Mouse (Mus musculus): ENCODE results near the gene Pold1. TPM values are rescaled to one million over a fixed set of nuclear protein-coding genes. Genes with fewer than 3 reads are reported as not detected.

Gene Pold1
- polyA plus RNA-seq, 1 experiment from 2014 or later = 69.5 TPM

DNA sequence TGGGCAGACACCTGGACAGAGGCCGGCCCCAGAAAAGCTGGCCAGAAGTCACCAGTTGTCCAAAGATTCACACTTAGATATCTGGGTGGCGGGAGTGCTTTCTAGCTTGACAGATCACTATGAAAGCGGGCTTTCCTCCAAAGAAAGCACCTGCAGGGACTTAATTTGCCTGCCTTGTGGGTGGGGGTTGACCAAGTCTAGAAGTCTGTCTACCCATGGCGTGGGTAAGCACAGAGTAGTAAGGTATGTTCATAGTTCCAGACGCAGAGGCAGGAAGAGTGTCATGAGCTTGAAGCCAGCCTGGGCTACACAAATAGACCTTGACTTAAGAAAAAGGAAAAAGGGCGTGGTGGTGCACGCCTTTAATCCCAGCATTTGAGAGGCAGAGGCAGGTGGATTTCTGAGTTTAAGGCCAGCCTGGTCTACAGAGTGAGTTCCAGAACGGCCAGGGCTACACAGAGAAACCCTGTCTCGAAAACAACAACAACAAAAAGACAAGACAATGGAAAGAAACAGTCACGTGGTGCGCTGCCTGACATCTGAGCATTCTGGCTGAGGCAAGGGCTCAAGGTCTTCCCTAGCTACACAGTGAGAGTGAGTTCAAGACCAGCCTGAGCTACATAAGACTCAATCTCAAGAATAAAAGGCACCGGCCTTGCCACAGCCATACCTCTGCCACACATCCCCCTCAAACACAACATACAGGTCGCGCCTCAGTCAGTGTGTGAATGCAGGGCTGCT is 22.1 kb downstream of the Pold1 start:
- 87% methylated on average over 14 of the region's 14 CpGs for WGBS
- Histone ChIP-seq H3K9ac (ENCODE audit: low read depth, low read length) (no peak overlapping the region), H3K4me1 (ENCODE audit: control insufficient read depth, insufficient read depth, low read length) (peaks cover 6% of the 10 kb centered on the region; the same call in 1 of the 2 replicates), H3K36me3 (ENCODE audit: control insufficient read depth, insufficient read depth, low read length) (no peaks in the 10 kb centered on the region), H3K27me3 (ENCODE audit: control insufficient read depth, insufficient read depth, low read length) (peaks cover 29% of the 10 kb centered on the region), H3K27ac (ENCODE audit: low read depth, low read length) (no peak overlapping the region), H3K4me3 (ENCODE audit: low read length) (no peak overlapping the region), H3K4me2 (replicated peaks; ENCODE audit: low read depth, low read length) (no peak overlapping the region), H3K9me3 (ENCODE audit: control insufficient read depth, low read length) (no peaks in the 10 kb centered on the region)
- no peak for ATAC-seq (ENCODE audit: low FRiP score, low TSS enrichment)

DNA sequence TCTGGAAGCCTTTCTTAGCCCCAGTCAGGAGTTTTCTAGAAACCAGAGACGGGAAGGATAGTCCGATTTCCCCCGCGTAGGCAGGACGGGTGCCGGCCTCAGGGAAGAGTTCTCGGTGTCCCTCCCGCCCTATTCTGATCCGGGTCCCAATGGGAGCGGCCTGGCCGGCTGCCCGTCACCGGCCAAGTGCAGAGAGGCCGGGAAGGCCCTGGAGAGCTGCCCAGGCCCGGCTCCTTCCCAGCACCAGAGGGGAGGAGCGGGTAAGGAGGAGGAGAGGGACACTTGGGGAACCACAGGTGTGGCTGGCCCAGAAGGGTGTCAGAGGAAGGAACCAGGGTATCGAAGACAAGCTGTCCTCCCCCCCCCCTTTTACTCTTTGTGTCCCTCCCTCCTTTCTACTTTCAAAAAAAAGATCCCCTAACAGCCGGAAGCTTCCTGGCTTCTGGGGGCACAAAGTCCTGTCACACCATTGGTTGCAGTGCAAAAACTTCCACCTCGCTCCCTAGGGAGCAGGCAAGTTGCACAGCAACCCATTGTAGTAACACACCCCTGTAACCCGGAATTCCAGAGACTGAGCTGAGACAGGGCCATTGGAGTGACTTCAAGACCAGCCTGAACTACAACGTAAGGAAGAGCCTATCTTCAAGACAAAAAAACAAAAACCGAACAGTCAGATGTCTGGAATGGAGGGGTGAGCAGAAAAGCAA is 23.4 kb downstream of the Pold1 start:
- Histone ChIP-seq H3K36me3 (ENCODE audit: control insufficient read depth, insufficient read depth, low read length) (no peaks in the 10 kb centered on the region), H3K9ac (ENCODE audit: low read depth, low read length) (no peak overlapping the region; the same call in 1 of the 2 replicates), H3K27me3 (ENCODE audit: control insufficient read depth, insufficient read depth, low read length) (peaks cover 32% of the 10 kb centered on the region), H3K4me2 (replicated peaks; ENCODE audit: low read depth, low read length) (peak overlapping the region; percentile 22; the same call in 1 of the 2 replicates), H3K9me3 (ENCODE audit: control insufficient read depth, low read length) (no peaks in the 10 kb centered on the region), H3K4me1 (ENCODE audit: control insufficient read depth, insufficient read depth, low read length) (peaks cover 6% of the 10 kb centered on the region; the same call in 1 of the 2 replicates), H3K4me3 (ENCODE audit: low read length) (no peak overlapping the region), H3K27ac (ENCODE audit: low read depth, low read length) (no peak overlapping the region)
- ATAC-seq (ENCODE audit: low FRiP score, low TSS enrichment) = no peak
- WGBS = 15% methylated on average over 22 of the region's 22 CpGs

DNA sequence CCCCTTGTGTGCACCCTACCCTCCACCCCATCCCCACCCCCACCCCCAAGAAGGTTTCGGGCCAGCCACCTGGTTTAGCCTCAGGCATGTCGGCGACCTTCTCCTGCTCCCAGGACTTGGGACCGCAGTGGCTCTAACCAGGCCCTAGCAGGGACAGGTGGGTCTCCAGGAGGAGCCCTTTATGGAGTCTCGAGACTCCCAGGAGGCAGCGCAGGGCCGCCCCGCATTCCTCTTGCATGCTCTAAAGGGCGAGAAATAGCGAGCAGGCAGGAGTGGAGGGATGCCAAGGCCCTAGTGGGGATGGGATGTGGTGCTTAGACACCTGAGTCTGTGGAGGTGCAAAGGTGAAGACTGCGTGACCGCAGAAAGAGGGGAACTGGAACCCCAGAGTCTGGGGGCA is 24.1 kb downstream of the Pold1 start, which contains the start of gene Mybpc2:
TSS of gene Mybpc2 (minus strand) at position 155 of the 400 bp plus-strand sequence.
- Histone ChIP-seq H3K4me1 (ENCODE audit: control insufficient read depth, insufficient read depth, low read length) (peaks cover 6% of the 10 kb centered on the region; the same call in 1 of the 2 replicates), H3K4me2 (replicated peaks; ENCODE audit: low read depth, low read length) (peak within 1 kb of the TSS; percentile 22; the same call in 1 of the 2 replicates), H3K9me3 (ENCODE audit: control insufficient read depth, low read length) (no peaks in the 10 kb centered on the region), H3K27me3 (ENCODE audit: control insufficient read depth, insufficient read depth, low read length) (peaks cover 32% of the 10 kb centered on the region), H3K4me3 (ENCODE audit: low read length) (no peak within 1 kb of the TSS), H3K36me3 (ENCODE audit: control insufficient read depth, insufficient read depth, low read length) (no peaks in the 10 kb centered on the region), H3K9ac (ENCODE audit: low read depth, low read length) (no peak within 1 kb of the TSS; the same call in 1 of the 2 replicates), H3K27ac (ENCODE audit: low read depth, low read length) (no peak within 1 kb of the TSS)
- 30% methylated on average over 12 of the region's 12 CpGs for WGBS
- no peak for ATAC-seq (ENCODE audit: low FRiP score, low TSS enrichment)

DNA sequence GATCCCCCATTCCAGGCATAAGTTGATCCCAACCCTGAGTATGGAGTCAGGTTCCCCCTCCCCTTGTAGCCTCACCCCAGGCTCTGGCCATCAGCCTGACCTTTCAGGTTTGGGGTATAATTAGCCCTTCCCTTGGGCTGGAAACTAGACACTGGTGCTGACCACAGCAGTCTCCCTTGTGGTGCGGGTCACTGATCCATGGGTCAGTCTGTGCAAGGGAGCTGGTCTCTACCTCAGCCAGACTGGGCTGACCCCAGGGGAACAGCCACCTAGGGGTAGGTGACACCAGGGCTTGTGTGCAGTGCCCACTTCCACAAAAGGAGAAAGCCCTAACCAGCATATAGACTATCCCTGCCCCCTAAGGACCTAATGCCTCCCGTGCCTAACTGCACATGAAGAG is 25.6 kb downstream of the Pold1 start:
- Histone ChIP-seq H3K4me1 (ENCODE audit: control insufficient read depth, insufficient read depth, low read length) (peaks cover 5% of the 10 kb centered on the region; the same call in 1 of the 2 replicates), H3K27ac (ENCODE audit: low read depth, low read length) (no peak overlapping the region), H3K9ac (ENCODE audit: low read depth, low read length) (no peak overlapping the region), H3K9me3 (ENCODE audit: control insufficient read depth, low read length) (no peaks in the 10 kb centered on the region), H3K4me3 (ENCODE audit: low read length) (no peak overlapping the region), H3K4me2 (replicated peaks; ENCODE audit: low read depth, low read length) (no peak overlapping the region), H3K27me3 (ENCODE audit: control insufficient read depth, insufficient read depth, low read length) (peaks cover 29% of the 10 kb centered on the region), H3K36me3 (ENCODE audit: control insufficient read depth, insufficient read depth, low read length) (no peaks in the 10 kb centered on the region)
- WGBS = 82% methylated on average over 2 of the region's 2 CpGs
- ATAC-seq (ENCODE audit: low FRiP score, low TSS enrichment) = no peak

DNA sequence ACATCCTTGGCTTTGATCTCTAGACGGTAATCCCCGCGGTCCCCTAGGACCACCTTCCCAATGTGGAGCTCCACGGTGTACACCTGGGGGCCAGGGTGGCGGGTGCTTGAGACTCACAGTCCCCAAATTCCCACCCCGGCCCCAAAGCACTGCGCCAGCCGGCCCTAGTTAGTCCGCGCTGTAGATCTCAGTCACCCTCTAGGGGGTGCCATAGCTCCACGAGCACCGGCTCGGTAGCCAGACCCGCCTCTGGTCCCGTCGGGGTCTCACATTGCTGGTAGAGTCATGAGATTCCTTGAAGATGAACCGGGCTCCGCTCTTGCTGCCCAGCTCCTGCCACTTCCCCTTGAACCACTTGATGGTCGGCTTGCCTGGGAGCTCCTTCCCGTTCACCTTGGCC is 26.9 kb downstream of the Pold1 start:
- no peaks in the 10 kb centered on the region for H3K36me3 ChIP-seq (ENCODE audit: control insufficient read depth, insufficient read depth, low read length)
- no peak for ATAC-seq (ENCODE audit: low FRiP score, low TSS enrichment)
- H3K27ac ChIP-seq (ENCODE audit: low read depth, low read length) = no peak overlapping the region
- 3% methylated on average over 20 of the region's 20 CpGs for WGBS
- H3K9me3 ChIP-seq (ENCODE audit: control insufficient read depth, low read length) = no peaks in the 10 kb centered on the region
- H3K9ac ChIP-seq (ENCODE audit: low read depth, low read length) = no peak overlapping the region
- no peaks in the 10 kb centered on the region; the same call in 1 of the 2 replicates for H3K4me1 ChIP-seq (ENCODE audit: control insufficient read depth, insufficient read depth, low read length)
- peaks cover 25% of the 10 kb centered on the region for H3K27me3 ChIP-seq (ENCODE audit: control insufficient read depth, insufficient read depth, low read length)
- peak overlapping the region; percentile 31 for H3K4me2 ChIP-seq (replicated peaks; ENCODE audit: low read depth, low read length)
- no peak overlapping the region for H3K4me3 ChIP-seq (ENCODE audit: low read length)

DNA sequence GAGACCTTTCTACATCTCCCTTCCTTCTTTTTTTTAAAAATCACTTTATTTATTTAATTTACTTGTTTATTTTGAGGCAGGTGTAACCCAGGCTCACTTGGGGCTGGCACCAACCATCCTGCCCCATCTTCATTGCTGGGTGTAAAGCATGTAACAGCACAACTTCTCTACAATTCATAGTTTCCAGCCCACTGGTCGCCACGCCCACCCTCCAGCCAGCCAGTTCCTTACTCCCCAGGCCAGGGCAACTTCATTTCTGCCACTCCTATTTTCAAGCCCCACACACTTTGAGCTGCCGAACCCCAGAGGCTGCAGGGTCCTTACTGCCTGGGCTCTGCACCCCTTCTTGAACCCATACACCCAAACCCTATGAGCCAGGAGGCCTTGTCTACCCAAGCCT is 27.7 kb downstream of the Pold1 start:
- WGBS = 73% methylated on average over 3 of the region's 3 CpGs

DNA sequence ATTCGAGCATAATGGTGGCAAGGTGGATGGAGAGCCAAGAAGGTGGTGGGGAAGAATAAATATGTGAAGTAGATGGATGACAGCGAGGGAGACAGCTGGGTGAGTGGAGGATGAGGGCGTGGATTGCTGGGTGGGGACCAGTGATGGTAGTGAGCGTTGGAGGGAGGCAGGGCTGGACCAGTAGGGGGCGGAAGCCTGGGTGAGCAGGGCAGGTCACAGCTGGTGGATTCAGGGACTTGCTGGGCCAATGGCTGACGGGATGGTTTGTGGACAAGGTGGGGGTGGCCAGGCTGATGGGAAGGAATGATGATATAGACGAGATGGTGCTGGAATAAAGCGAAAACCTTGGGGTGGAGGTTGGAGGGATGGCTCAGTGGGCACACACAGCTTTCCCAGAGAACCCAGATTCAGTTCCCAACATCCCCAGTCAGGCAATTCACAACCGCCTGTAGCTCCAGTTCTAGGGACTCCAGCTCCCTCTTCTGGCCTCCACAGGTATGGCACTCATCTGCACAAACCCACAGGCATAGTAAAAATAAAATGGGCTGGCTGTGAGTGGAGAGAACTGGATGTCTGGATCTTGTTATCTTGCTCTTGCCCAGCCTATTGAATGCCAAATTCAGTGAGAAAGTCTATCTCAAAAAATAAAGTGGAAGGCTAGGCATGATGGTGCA is 29.3 kb downstream of the Pold1 start:
- H3K27me3 ChIP-seq (ENCODE audit: control insufficient read depth, insufficient read depth, low read length) = peaks cover 21% of the 10 kb centered on the region

More for the DNA sequence above, 27.7 kb downstream of the Pold1 start:
- Histone ChIP-seq H3K4me2 (replicated peaks; ENCODE audit: low read depth, low read length) (no peak overlapping the region), H3K36me3 (ENCODE audit: control insufficient read depth, insufficient read depth, low read length) (no peaks in the 10 kb centered on the region), H3K27me3 (ENCODE audit: control insufficient read depth, insufficient read depth, low read length) (peaks cover 25% of the 10 kb centered on the region), H3K4me3 (ENCODE audit: low read length) (no peak overlapping the region), H3K9ac (ENCODE audit: low read depth, low read length) (no peak overlapping the region), H3K4me1 (ENCODE audit: control insufficient read depth, insufficient read depth, low read length) (no peaks in the 10 kb centered on the region; the same call in 1 of the 2 replicates), H3K9me3 (ENCODE audit: control insufficient read depth, low read length) (no peaks in the 10 kb centered on the region), H3K27ac (ENCODE audit: low read depth, low read length) (no peak overlapping the region)
- ATAC-seq (ENCODE audit: low FRiP score, low TSS enrichment) = no peak

DNA sequence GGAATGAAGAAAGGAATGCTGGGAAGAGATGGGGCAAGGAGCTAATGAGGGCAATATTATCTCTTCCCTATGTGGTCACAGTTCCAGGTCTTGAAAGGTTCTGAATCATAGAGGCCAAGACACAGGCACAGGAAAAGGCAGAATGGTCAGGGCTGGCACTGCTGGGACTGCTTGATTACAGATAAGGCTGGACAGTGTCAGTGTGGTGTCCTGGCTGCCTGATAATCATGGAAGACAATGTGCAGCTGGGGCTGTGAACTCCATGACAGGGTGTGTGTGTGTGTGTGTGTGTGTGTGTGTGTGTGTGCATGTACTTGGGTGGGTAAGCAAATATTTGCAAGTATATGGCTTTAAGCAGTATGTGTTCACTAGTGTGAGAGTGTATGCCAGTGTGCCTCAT is 41.2 kb downstream of the Pold1 start:
- no peaks in the 10 kb centered on the region for H3K4me1 ChIP-seq (ENCODE audit: control insufficient read depth, insufficient read depth, low read length)
- H3K27ac ChIP-seq (ENCODE audit: low read depth, low read length) = no peak overlapping the region
- no peaks in the 10 kb centered on the region for H3K36me3 ChIP-seq (ENCODE audit: control insufficient read depth, insufficient read depth, low read length)
- no peaks in the 10 kb centered on the region; the same call in 1 of the 2 replicates for H3K27me3 ChIP-seq (ENCODE audit: control insufficient read depth, insufficient read depth, low read length)
- ATAC-seq (ENCODE audit: low FRiP score, low TSS enrichment) = no peak
- H3K9me3 ChIP-seq (ENCODE audit: control insufficient read depth, low read length) = 0 out of 2 replicates have a peak, but pooled peaks cover under 1% of the 10 kb centered on the region
- no peak overlapping the region for H3K9ac ChIP-seq (ENCODE audit: low read depth, low read length)
- no peak overlapping the region for H3K4me2 ChIP-seq (replicated peaks; ENCODE audit: low read depth, low read length)
- H3K4me3 ChIP-seq (ENCODE audit: low read length) = no peak overlapping the region

More for the DNA sequence above, 29.3 kb downstream of the Pold1 start:
- H3K9me3 ChIP-seq (ENCODE audit: control insufficient read depth, low read length) = no peaks in the 10 kb centered on the region
- WGBS = 69% methylated on average over 9 of the region's 9 CpGs
- H3K4me1 ChIP-seq (ENCODE audit: control insufficient read depth, insufficient read depth, low read length) = no peaks in the 10 kb centered on the region
- H3K4me3 ChIP-seq (ENCODE audit: low read length) = no peak overlapping the region
- ATAC-seq (ENCODE audit: low FRiP score, low TSS enrichment) = no peak
- H3K36me3 ChIP-seq (ENCODE audit: control insufficient read depth, insufficient read depth, low read length) = no peaks in the 10 kb centered on the region
- no peak overlapping the region for H3K27ac ChIP-seq (ENCODE audit: low read depth, low read length)
- H3K9ac ChIP-seq (ENCODE audit: low read depth, low read length) = no peak overlapping the region
- no peak overlapping the region for H3K4me2 ChIP-seq (replicated peaks; ENCODE audit: low read depth, low read length)

Measured in kidney, embryonic 14.5 days (tissue).